Mouse (Mus musculus) CH12.LX (cell line): ENCODE data around the gene Dennd1a.

Experiments used
- CTCF ChIP-seq, 2 experiments: IDR thresholded peaks in 1 of 2; conservative IDR thresholded peaks in 1 of 2; 2 replicates each; pipeline ENCODE4 v1.5.1; 2011 to 2012; ENCODE audit warnings: low read depth in 2 of 2, low read length in 2 of 2, improper control_type of control experiment in 1 of 2, inconsistent platforms in 1 of 2, mild to moderate bottlenecking in 1 of 2, moderate library complexity in 1 of 2
- E2F4 ChIP-seq: IDR thresholded peaks from 2 replicates; pipeline ENCODE4 v1.6.1; 2011; ENCODE audit warnings: low read depth, low read length, improper control_type of control experiment; ENCODE audit not compliant: insufficient replicate concordance
- ELF1 ChIP-seq: IDR thresholded peaks from 2 replicates; pipeline ENCODE4 v1.6.1; 2014; ENCODE audit warnings: low read depth, mild to moderate bottlenecking, inconsistent platforms, low read length, improper control_type of control experiment
- HCFC1 ChIP-seq: IDR thresholded peaks from 2 replicates; pipeline ENCODE4 v1.6.1; 2012; ENCODE audit warnings: low read depth, mild to moderate bottlenecking, inconsistent platforms, low read length, improper control_type of control experiment
- JUN ChIP-seq: IDR thresholded peaks from 2 replicates; pipeline ENCODE4 v1.6.1; 2011; ENCODE audit warnings: low read depth, mild to moderate bottlenecking, low read length, improper control_type of control experiment, moderate library complexity; ENCODE audit not compliant: insufficient read depth
- KAT2A ChIP-seq: IDR thresholded peaks from 2 replicates; pipeline ENCODE4 v1.6.1; 2012; ENCODE audit warnings: low read length, improper control_type of control experiment, inconsistent platforms; ENCODE audit not compliant: insufficient replicate concordance
- NRF1 ChIP-seq: IDR thresholded peaks from 2 replicates; pipeline ENCODE4 v1.6.1; 2014; ENCODE audit warnings: low read depth, mild to moderate bottlenecking, inconsistent platforms, low read length, improper control_type of control experiment, moderate library complexity
- POLR2A ChIP-seq: IDR thresholded peaks from 2 replicates; pipeline ENCODE4 v1.6.1; 2011; ENCODE audit warnings: low read depth, mild to moderate bottlenecking, improper control_type of control experiment, low read length
- SMC3 ChIP-seq: IDR thresholded peaks from 2 replicates; pipeline ENCODE4 v1.6.1; 2011; ENCODE audit warnings: low read depth, low read length, improper control_type of control experiment
- TCF12 ChIP-seq: IDR thresholded peaks from 2 replicates; pipeline ENCODE4 v1.6.1; 2014; ENCODE audit warnings: low read depth, mild to moderate bottlenecking, inconsistent platforms, low read length, improper control_type of control experiment
- ZC3H11A ChIP-seq: IDR thresholded peaks from 2 replicates; pipeline ENCODE4 v1.6.1; 2012; ENCODE audit warnings: low read depth, mild to moderate bottlenecking, inconsistent platforms, low read length, improper control_type of control experiment
- ZKSCAN1 ChIP-seq: IDR thresholded peaks from 2 replicates; pipeline ENCODE4 v1.6.1; 2012; ENCODE audit warnings: low read depth, inconsistent platforms, low read length, improper control_type of control experiment, borderline replicate concordance

DNA sequence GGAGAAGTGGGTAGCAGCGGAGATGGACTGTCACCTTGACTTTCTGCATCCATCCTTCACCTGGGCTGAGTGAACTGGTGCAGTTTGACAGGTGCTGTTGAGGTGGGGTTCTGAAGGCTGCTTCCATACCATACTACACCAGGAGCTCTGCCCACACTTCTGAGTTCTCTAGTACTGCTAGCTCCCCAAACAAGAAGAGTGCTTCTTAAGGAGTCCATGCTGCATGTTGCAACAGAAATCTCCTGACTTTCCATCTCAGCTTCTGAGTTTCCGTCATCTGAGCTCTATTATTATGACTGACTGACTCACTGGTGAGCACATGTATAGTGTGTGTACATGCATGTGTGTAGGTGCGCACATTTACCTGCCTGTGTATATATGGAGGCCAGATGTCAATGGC is 449.6 kb downstream of the Dennd1a start:
- TF ChIP-seq E2F4 (no peak), HCFC1 (no peak), SMC3 (no peak), ELF1 (no peak), ZKSCAN1 (no peak), KAT2A (no peak), ZC3H11A (no peak), JUN (no peak), CTCF (conservative IDR thresholded peaks at IDR 0.05 in 1 of 2, IDR thresholded peaks at IDR 0.05 in 1 of 2; ENCODE audit: low read depth in 2 of 2, low read length in 2 of 2) (no peak), NRF1 (no peak), TCF12 (no peak), POLR2A (no peak)
